11 mouse cellular contexts compared by ENCODE assay signal in the genomic region with DNA sequence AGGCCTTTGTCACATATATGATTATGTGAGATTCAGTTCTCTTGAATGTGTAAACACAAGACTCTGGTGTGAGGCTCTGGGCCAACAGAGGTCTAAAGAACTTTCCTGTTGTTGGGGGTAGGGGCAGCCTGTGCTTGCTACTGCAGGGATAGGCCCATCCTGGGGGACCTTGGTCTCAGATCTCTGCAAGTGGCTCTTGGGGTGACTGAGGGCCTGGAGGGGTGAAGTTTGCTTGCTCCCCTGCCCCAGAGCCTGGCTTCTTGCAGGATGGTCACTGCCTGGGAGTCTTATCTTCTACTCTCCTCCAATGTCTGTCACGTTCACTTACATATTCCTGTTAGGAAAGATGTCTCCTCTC.
A peak's percentile ranks its signal among the peaks of the same experiment; 100 is the strongest.
DNase-seq lines count a peak whose midpoint lies in the region; ATAC-seq and TF ChIP-seq lines count a peak whose summit lies in the region.
"Had no signal": no experiment of that assay in that cellular context is flagged by ENCODE, and none has a peak within 500 bp of the region (broad histone marks: within the 10 kb centered on the region; RNA-seq: fewer than 3 reads in every experiment).

No protein-coding gene starts in this region.

- no peak for TF ChIP-seq EP300 in heart, adult 2 months (IDR thresholded peaks at IDR 0.05; ENCODE audit: insufficient read depth, low read depth, low read length)

- no peak overlapping the region for H3K27ac ChIP-seq in heart, embryonic 11.5 days (ENCODE audit: low read depth, low read length)
- H3K27ac ChIP-seq in heart, adult 2 months, result no peak overlapping the region
- peak overlapping the region; percentile 94 for H3K27ac ChIP-seq in ES-E14 (ENCODE audit: insufficient read depth, low read depth, low read length, poor library complexity, severe bottlenecking)
- no peak overlapping the region for H3K27ac ChIP-seq in forebrain, postnatal 0 days (ENCODE audit: low read depth, low read length)
- H3K27ac ChIP-seq in limb, embryonic 15.5 days, result peak overlapping the region; percentile 81
- H3K27ac ChIP-seq: left cerebral cortex, adult 2 months had no signal

- intact Hi-C loops in heart, adult 2 months (cut with DNase I), result no loop called here

- 0 out of 2 replicates have a peak overlapping the region, but pooled peaks have one; percentile 0 for H3K9ac ChIP-seq in heart, embryonic 11.5 days (ENCODE audit: low read depth, low read length)
- no peak overlapping the region for H3K9ac ChIP-seq in heart, adult 2 months (ENCODE audit: low read depth, low read length)
- peak overlapping the region; percentile 49; the same call in 1 of the 2 replicates for H3K9ac ChIP-seq in ES-E14 (ENCODE audit: insufficient read depth, low read depth, low read length, poor library complexity, severe bottlenecking)
- no peak overlapping the region for H3K9ac ChIP-seq in forebrain, postnatal 0 days
- no peak overlapping the region; the same call in 1 of the 2 replicates for H3K9ac ChIP-seq in limb, embryonic 15.5 days

- DNase-seq in heart, adult 2 months, result no peak
- DNase-seq in ES-E14 (ENCODE audit: low read depth, low spot score), result no peak
- DNase-seq in forebrain, postnatal 0 days, result no peak
- DNase-seq in adrenal gland, postnatal 4 days (ENCODE audit: low spot score in 2 of 2), result no peak
- no peak for DNase-seq in right cerebral cortex, postnatal 10 days (ENCODE audit: low spot score in 2 of 2)
- DNase-seq: gastrocnemius, postnatal 25 days; kidney, adult 11 months had no signal

- TF ChIP-seq POLR2A in heart, adult 2 months (IDR thresholded peaks at IDR 0.05; ENCODE audit: insufficient read depth, low read depth, low read length), result no peak

- H3K9me3 ChIP-seq in heart, embryonic 11.5 days (replicated peaks; ENCODE audit: control insufficient read depth, low read length), result no peaks in the 10 kb centered on the region
- no peaks in the 10 kb centered on the region for H3K9me3 ChIP-seq in ES-E14 (ENCODE audit: control insufficient read depth, insufficient read depth, low read depth, low read length)
- no peaks in the 10 kb centered on the region for H3K9me3 ChIP-seq in forebrain, postnatal 0 days (ENCODE audit: low read length)
- no peaks in the 10 kb centered on the region for H3K9me3 ChIP-seq in limb, embryonic 15.5 days

- H3K4me2 ChIP-seq in heart, embryonic 11.5 days, result no peak overlapping the region
- H3K4me2 ChIP-seq in forebrain, postnatal 0 days (ENCODE audit: low read depth), result no peak overlapping the region
- no peak overlapping the region for H3K4me2 ChIP-seq in limb, embryonic 15.5 days

- no peak for TF ChIP-seq CTCF in heart, adult 2 months (IDR thresholded peaks at IDR 0.05)
- TF ChIP-seq CTCF in forebrain, postnatal 0 days (IDR thresholded peaks at IDR 0.05; ENCODE audit: low read depth), result no peak

- ATAC-seq in heart, embryonic 11.5 days (replicated peaks; ENCODE audit: insufficient number of reproducible peaks, low FRiP score, low TSS enrichment), result no peak
- ATAC-seq in forebrain, postnatal 0 days, result 0 out of 2 replicates have a peak, but pooled peaks have one; percentile 4
- no peak for ATAC-seq in limb, embryonic 15.5 days (ENCODE audit: insufficient number of reproducible peaks, low FRiP score, low TSS enrichment, low read depth)
- ATAC-seq in inflammation-experienced regulatory T-cells, adult 6 months, result no peak

- no peaks in the 10 kb centered on the region for H3K36me3 ChIP-seq in heart, embryonic 11.5 days (ENCODE audit: control insufficient read depth, insufficient read depth, low read length)
- H3K36me3 ChIP-seq in heart, adult 2 months (ENCODE audit: control insufficient read depth, insufficient read depth, low read length), result no peaks in the 10 kb centered on the region
- H3K36me3 ChIP-seq in ES-E14 (ENCODE audit: control insufficient read depth, insufficient read depth, low read length, poor library complexity, severe bottlenecking), result no peaks in the 10 kb centered on the region
- H3K36me3 ChIP-seq in forebrain, postnatal 0 days (ENCODE audit: insufficient read depth), result no peaks in the 10 kb centered on the region
- no peaks in the 10 kb centered on the region for H3K36me3 ChIP-seq in limb, embryonic 15.5 days

- WGBS in heart, embryonic 11.5 days (ENCODE audit: insufficient replicate concordance), result 28% methylated on average over 1 of the region's 1 CpGs
- WGBS in heart, adult 2 months, result 92% methylated on average over 1 of the region's 1 CpGs
- 75% methylated on average over 1 of the region's 1 CpGs for WGBS in forebrain, postnatal 0 days
- WGBS in limb, embryonic 15.5 days, result 100% methylated on average over 1 of the region's 1 CpGs

- in situ Hi-C loops in ES-E14 (cut with MboI; ENCODE audit: low sequenced_read_pairs in 2 of 2, unreplicated experiment in 2 of 2), result no loop called here

- H3K4me1 ChIP-seq in heart, embryonic 11.5 days (ENCODE audit: control insufficient read depth, insufficient read depth, low read length), result peaks cover 19% of the 10 kb centered on the region
- no peaks in the 10 kb centered on the region; the same call in none of the 2 replicates for H3K4me1 ChIP-seq in heart, adult 2 months (ENCODE audit: control insufficient read depth, insufficient read depth, low read length)
- peaks cover 12 to 30% of the 10 kb centered on the region in 2 experiments; a peak in 3 of 4 replicates for H3K4me1 ChIP-seq in ES-E14 (ENCODE audit: control insufficient read depth in 2 of 2, insufficient read depth in 2 of 2, low read length in 2 of 2, poor library complexity in 1 of 2)
- no peaks in the 10 kb centered on the region for H3K4me1 ChIP-seq in forebrain, postnatal 0 days (ENCODE audit: insufficient read depth)
- peaks cover 41% of the 10 kb centered on the region for H3K4me1 ChIP-seq in limb, embryonic 15.5 days

- H3K4me3 ChIP-seq in heart, embryonic 11.5 days (ENCODE audit: low read depth, low read length), result no peak overlapping the region
- no peak overlapping the region for H3K4me3 ChIP-seq in heart, adult 2 months
- no peak overlapping the region for H3K4me3 ChIP-seq in ES-E14 (ENCODE audit: insufficient read depth in 1 of 2, low read depth in 1 of 2, low read length in 2 of 2, poor library complexity in 1 of 2, severe bottlenecking in 1 of 2)
- H3K4me3 ChIP-seq in forebrain, postnatal 0 days (ENCODE audit: low read depth, low read length), result no peak overlapping the region
- H3K4me3 ChIP-seq in limb, embryonic 15.5 days, result no peak overlapping the region
- H3K4me3 ChIP-seq: left cerebral cortex, adult 2 months had no signal

- no peaks in the 10 kb centered on the region for H3K27me3 ChIP-seq in heart, embryonic 11.5 days (ENCODE audit: control insufficient read depth, insufficient read depth, low read length)
- H3K27me3 ChIP-seq in heart, adult 2 months (ENCODE audit: control insufficient read depth, insufficient read depth, low read length), result no peaks in the 10 kb centered on the region
- no peaks in the 10 kb centered on the region for H3K27me3 ChIP-seq in forebrain, postnatal 0 days (ENCODE audit: insufficient read depth, low read length)
- no peaks in the 10 kb centered on the region for H3K27me3 ChIP-seq in limb, embryonic 15.5 days

- H3K79me2 ChIP-seq in heart, adult 2 months (replicated peaks; ENCODE audit: control insufficient read depth, insufficient read depth, low read length), result no peaks in the 10 kb centered on the region

TF ChIP-seq in ES-E14, 5 proteins besides CTCF, POLR2A, EP300 and RAD21:
- no peak for TF ChIP-seq CHD2 (IDR thresholded peaks at IDR 0.05; ENCODE audit: low read depth, low read length)
- TF ChIP-seq MAFK (IDR thresholded peaks at IDR 0.05; ENCODE audit: insufficient read depth, low read depth, low read length), result no peak
- no peak for TF ChIP-seq ZNF384 (IDR thresholded peaks at IDR 0.05; ENCODE audit: low read depth, low read length)
- no peak for TF ChIP-seq HCFC1 (IDR thresholded peaks at IDR 0.05; ENCODE audit: borderline replicate concordance, insufficient read depth, low read length)
- no peak for TF ChIP-seq ZC3H11A (IDR thresholded peaks at IDR 0.05; ENCODE audit: borderline replicate concordance, low read depth, low read length)
TF ChIP-seq in ES-E14: peak in this region for 0.

Comparison
In these comparisons a context has a peak if more than half of its experiments do, and no peak if none do; other contexts are left out.
1. H3K9ac ChIP-seq: peak in heart, embryonic 11.5 days (single experiment) and ES-E14 (single experiment); none in heart, adult 2 months (single experiment), forebrain, postnatal 0 days (single experiment) and limb, embryonic 15.5 days (single experiment).
2. H3K27ac ChIP-seq: peak in ES-E14 (single experiment) and limb, embryonic 15.5 days (single experiment); none in heart, embryonic 11.5 days (single experiment), heart, adult 2 months (single experiment) and forebrain, postnatal 0 days (single experiment).